Mouse (Mus musculus) cerebellum, adult 2 months (tissue): Measurements from ENCODE around the gene Gm10428.

ENCODE experiments used
- CTCF ChIP-seq: fragments of 200-500 bp; IDR thresholded peaks from 2 replicates; pipeline ENCODE4 v1.5.1; 2011; ENCODE audit warnings: low read depth, mild to moderate bottlenecking, control low read depth, low read length, moderate library complexity, borderline replicate concordance; ENCODE audit not compliant: insufficient read depth
- POLR2A ChIP-seq: fragments of 200-500 bp; IDR thresholded peaks from 2 replicates; pipeline ENCODE4 v1.6.1; 2011; ENCODE audit warnings: low read length, control low read depth, borderline replicate concordance; ENCODE audit not compliant: insufficient read depth

- no peak for TF ChIP-seq CTCF
- no peak for TF ChIP-seq POLR2A
Observed at GRCm38 (mm10) chr11:62748062-62748461, 4.8 kb upstream of the Gm10428 start.
